In the genomic region with DNA sequence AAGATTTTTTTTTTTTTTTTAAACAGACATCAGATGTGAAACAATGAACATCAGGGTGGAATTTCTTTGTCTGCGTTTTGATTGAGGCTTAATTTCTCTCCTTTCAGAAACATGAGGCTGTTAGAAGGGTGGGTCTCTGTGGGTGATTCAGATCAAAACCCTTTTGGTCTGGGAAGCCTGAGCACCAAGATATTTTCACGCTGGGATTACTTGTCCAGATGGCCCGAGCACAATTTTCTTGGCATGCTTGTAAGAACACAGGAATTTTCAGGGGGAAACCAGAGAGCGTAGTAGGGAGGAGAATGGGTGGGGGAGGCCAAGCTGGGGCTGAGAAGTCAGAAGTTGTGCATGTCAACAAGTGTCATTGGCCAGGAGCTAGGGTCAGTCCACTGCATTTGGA, we compare ENCODE assay signal across 13 mouse cellular contexts.
DNase-seq lines count a peak whose midpoint lies in the region; ATAC-seq and TF ChIP-seq lines count a peak whose summit lies in the region.
"Had no signal": no experiment of that assay in that cellular context is flagged by ENCODE, and none has a peak within 500 bp of the region (broad histone marks: within the 10 kb centered on the region; RNA-seq: fewer than 3 reads in every experiment).

No protein-coding gene starts in this region.

- no peak for ATAC-seq in heart, embryonic 12.5 days (ENCODE audit: insufficient number of reproducible peaks, low FRiP score)
- no peak for ATAC-seq in embryonic facial prominence, embryonic 15.5 days (ENCODE audit: insufficient number of reproducible peaks, low FRiP score, low TSS enrichment, low read depth)
- ATAC-seq in limb, embryonic 12.5 days (ENCODE audit: insufficient number of reproducible peaks, insufficient read depth, low FRiP score, low TSS enrichment, low read depth): no peak
- ATAC-seq: intestine, postnatal 0 days had no signal

- peaks cover 26% of the 10 kb centered on the region for H3K4me1 ChIP-seq in heart, embryonic 12.5 days (replicated peaks)
- H3K4me1 ChIP-seq in ES-E14 (ENCODE audit: control insufficient read depth in 2 of 2, insufficient read depth in 2 of 2, low read length in 2 of 2, poor library complexity in 1 of 2): peaks cover 15 to 16% of the 10 kb centered on the region in 2 experiments
- peaks cover 35% of the 10 kb centered on the region for H3K4me1 ChIP-seq in embryonic facial prominence, embryonic 15.5 days
- peaks cover 64% of the 10 kb centered on the region for H3K4me1 ChIP-seq in limb, embryonic 12.5 days (replicated peaks)

- no peak overlapping the region for H3K4me3 ChIP-seq in heart, embryonic 12.5 days
- no peak overlapping the region for H3K4me3 ChIP-seq in ES-E14 (ENCODE audit: insufficient read depth in 1 of 2, low read depth in 1 of 2, low read length in 2 of 2, poor library complexity in 1 of 2, severe bottlenecking in 1 of 2)
- no peak overlapping the region for H3K4me3 ChIP-seq in embryonic facial prominence, embryonic 15.5 days (replicated peaks)
- no peak overlapping the region for H3K4me3 ChIP-seq in limb, embryonic 12.5 days (replicated peaks)

- peak; percentile 17 to 34 for DNase-seq in heart, adult 18-20 months
- no peak for DNase-seq in ES-E14 (ENCODE audit: low read depth, low spot score)
- DNase-seq in cerebellum, adult 9-11 months: no peak
- no peak for DNase-seq in ovary, adult 18-20 months (ENCODE audit: low spot score)
- DNase-seq in layer of hippocampus, adult 18-20 months (ENCODE audit: low spot score in 2 of 2): no peak
- DNase-seq: cerebellum, adult 11 months; kidney, postnatal 36 days; spleen, adult 18-20 months had no signal

- H3K4me2 ChIP-seq in heart, embryonic 12.5 days: no peak overlapping the region
- H3K4me2 ChIP-seq in embryonic facial prominence, embryonic 15.5 days (replicated peaks): no peak overlapping the region
- H3K4me2 ChIP-seq in limb, embryonic 12.5 days: no peak overlapping the region
- H3K4me2 ChIP-seq: midbrain, embryonic 11.5 days had no signal

- H3K9ac ChIP-seq in heart, embryonic 12.5 days: no peak overlapping the region
- no peak overlapping the region for H3K9ac ChIP-seq in ES-E14 (ENCODE audit: insufficient read depth, low read depth, low read length, poor library complexity, severe bottlenecking)
- H3K9ac ChIP-seq in embryonic facial prominence, embryonic 15.5 days: no peak overlapping the region
- H3K9ac ChIP-seq in limb, embryonic 12.5 days (replicated peaks): no peak overlapping the region

- H3K36me3 ChIP-seq in heart, embryonic 12.5 days: no peaks in the 10 kb centered on the region
- H3K36me3 ChIP-seq in ES-E14 (ENCODE audit: control insufficient read depth, insufficient read depth, low read length, poor library complexity, severe bottlenecking): no peaks in the 10 kb centered on the region
- H3K36me3 ChIP-seq in embryonic facial prominence, embryonic 15.5 days: no peaks in the 10 kb centered on the region
- no peaks in the 10 kb centered on the region for H3K36me3 ChIP-seq in limb, embryonic 12.5 days

- H3K9me3 ChIP-seq in heart, embryonic 12.5 days (replicated peaks): no peaks in the 10 kb centered on the region
- H3K9me3 ChIP-seq in ES-E14 (ENCODE audit: control insufficient read depth, insufficient read depth, low read depth, low read length): no peaks in the 10 kb centered on the region
- H3K9me3 ChIP-seq in embryonic facial prominence, embryonic 15.5 days (replicated peaks): no peaks in the 10 kb centered on the region
- H3K9me3 ChIP-seq in limb, embryonic 12.5 days: no peaks in the 10 kb centered on the region

- in situ Hi-C loops in ES-E14 (cut with MboI; ENCODE audit: low sequenced_read_pairs in 2 of 2, unreplicated experiment in 2 of 2): no loop called here

- 0 out of 2 replicates have a peak, but pooled peaks cover 3% of the 10 kb centered on the region for H3K27me3 ChIP-seq in heart, embryonic 12.5 days (replicated peaks)
- no peaks in the 10 kb centered on the region for H3K27me3 ChIP-seq in embryonic facial prominence, embryonic 15.5 days
- H3K27me3 ChIP-seq in limb, embryonic 12.5 days: no peaks in the 10 kb centered on the region

- H3K27ac ChIP-seq in heart, embryonic 12.5 days (ENCODE audit: poor library complexity, severe bottlenecking): no peak overlapping the region
- no peak overlapping the region for H3K27ac ChIP-seq in ES-E14 (ENCODE audit: insufficient read depth, low read depth, low read length, poor library complexity, severe bottlenecking)
- H3K27ac ChIP-seq in embryonic facial prominence, embryonic 15.5 days (replicated peaks): peak overlapping the region; percentile 22; the same call in 1 of the 2 replicates
- H3K27ac ChIP-seq in limb, embryonic 12.5 days: peak overlapping the region; percentile 74

- 58% methylated on average over 4 of the region's 4 CpGs for WGBS in heart, embryonic 12.5 days
- 22% methylated on average over 4 of the region's 4 CpGs for WGBS in embryonic facial prominence, embryonic 15.5 days
- 27% methylated on average over 4 of the region's 4 CpGs for WGBS in limb, embryonic 12.5 days

TF ChIP-seq in ES-E14, 5 proteins besides CTCF, POLR2A, EP300 and RAD21:
- peak; percentile 76 for TF ChIP-seq ZNF384 (IDR thresholded peaks at IDR 0.05; ENCODE audit: low read depth, low read length)
- no peak for TF ChIP-seq HCFC1 (IDR thresholded peaks at IDR 0.05; ENCODE audit: borderline replicate concordance, insufficient read depth, low read length)

Comparison
In these comparisons a context has a peak if more than half of its experiments do, and no peak if none do; other contexts are left out.
1. DNase-seq: peak in heart, adult 18-20 months (2 of 2); none in ES-E14 (single experiment), cerebellum, adult 9-11 months (single experiment), ovary, adult 18-20 months (single experiment) and layer of hippocampus, adult 18-20 months (0 of 2).
2. H3K27ac ChIP-seq: peak in embryonic facial prominence, embryonic 15.5 days (single experiment) and limb, embryonic 12.5 days (single experiment); none in heart, embryonic 12.5 days (single experiment) and ES-E14 (single experiment).